Mouse (Mus musculus) hindbrain, embryonic 15.5 days (tissue): Measurements from ENCODE around the gene Nos1. TPM values are rescaled to one million over a fixed set of nuclear protein-coding genes. Genes with fewer than 3 reads are reported as not detected.

Experiments
- ATAC-seq: fragments of 200-750 bp; cut with Nextera tagmentation; 2 replicates; pipeline ENCODE4 v1.8.0; 2017; ENCODE audit warnings: low read depth, moderate number of reproducible peaks, moderate TSS enrichment; ENCODE audit not compliant: low FRiP score
- H3K27ac ChIP-seq: fragments of 300-500 bp; sonication (generic); replicated peaks from 2 replicates; pipeline ENCODE4 v1.5.1; 2015; ENCODE audit warnings: mild to moderate bottlenecking, inconsistent platforms
- H3K27me3 ChIP-seq: fragments of 300-500 bp; sonication (generic); 2 replicates; pipeline ENCODE4 v1.6.1; 2015; ENCODE audit warnings: control low read depth, inconsistent platforms
- H3K36me3 ChIP-seq: fragments of 300-500 bp; sonication (generic); 2 replicates; pipeline ENCODE4 v1.6.1; 2015; ENCODE audit warnings: control low read depth, inconsistent platforms
- H3K4me1 ChIP-seq: fragments of 300-500 bp; sonication (generic); replicated peaks from 2 replicates; pipeline ENCODE4 v1.6.1; 2015; ENCODE audit warnings: control low read depth, inconsistent platforms
- H3K4me2 ChIP-seq: fragments of 300-500 bp; sonication (generic); 2 replicates; pipeline ENCODE4 v1.6.1; 2015; ENCODE audit warnings: moderate library complexity, mild to moderate bottlenecking, inconsistent platforms
- H3K4me3 ChIP-seq: fragments of 300-500 bp; sonication (generic); 2 replicates; pipeline ENCODE4 v1.5.1; 2015; ENCODE audit warnings: mild to moderate bottlenecking, inconsistent platforms
- H3K9ac ChIP-seq: fragments of 300-500 bp; sonication (generic); 2 replicates; pipeline ENCODE4 v1.6.1; 2015; ENCODE audit warnings: inconsistent platforms
- H3K9me3 ChIP-seq: fragments of 300-500 bp; sonication (generic); 2 replicates; pipeline ENCODE4 v1.6.1; 2016; ENCODE audit warnings: control low read depth, inconsistent platforms
- WGBS: fragments of 180-500 bp; shearing (Covaris S2); methylation state at CpG from one replicate; pipeline ENCODE4 v1.1.7; 2015; 5-methylcytosine and 5-hydroxymethylcytosine counted together
- polyA plus RNA-seq: library from polyadenylated mRNA; unstranded; fragments of >200 nt; fragmentation: Nextera tagmentation; extraction: Ambion mirVana; gene quantifications from 2 replicates; pipeline ENCODE4 v1.2.1, GENCODE M21; 2015

The Nos1 gene
- polyA plus RNA-seq, 1 experiment from 2014 or later, result 2.6 TPM

- no peak for ATAC-seq
- H3K36me3 ChIP-seq, result peaks cover 77% of the 10 kb centered on the region
- H3K27ac ChIP-seq, result no peak overlapping the region
- no peak overlapping the region for H3K4me2 ChIP-seq
- no peak overlapping the region for H3K4me3 ChIP-seq
- 90% methylated on average over 8 of the region's 8 CpGs for WGBS
- no peaks in the 10 kb centered on the region for H3K9me3 ChIP-seq
- H3K9ac ChIP-seq, result no peak overlapping the region
- H3K27me3 ChIP-seq, result no peaks in the 10 kb centered on the region
- no peaks in the 10 kb centered on the region for H3K4me1 ChIP-seq
These were observed 214.6 kb downstream of the Nos1 start for GRCm38 (mm10) chr5:117995372-117995901.

- Histone ChIP-seq H3K27me3 (no peaks in the 10 kb centered on the region), H3K4me3 (no peak overlapping the region), H3K4me1 (no peaks in the 10 kb centered on the region), H3K27ac (no peak overlapping the region), H3K9me3 (no peaks in the 10 kb centered on the region), H3K9ac (no peak overlapping the region), H3K36me3 (peaks cover 77% of the 10 kb centered on the region), H3K4me2 (no peak overlapping the region)
- no peak for ATAC-seq
- 91% methylated on average over 6 of the region's 6 CpGs for WGBS
These were observed 215.1 kb downstream of the Nos1 start for GRCm38 (mm10) chr5:117995911-117996310.

GRCm38 (mm10) chr5:117996581-117996980 is 215.7 kb downstream of the Nos1 start:
- H3K4me3 ChIP-seq, result no peak overlapping the region
- no peak overlapping the region for H3K4me2 ChIP-seq
- H3K27ac ChIP-seq, result no peak overlapping the region
- no peaks in the 10 kb centered on the region for H3K27me3 ChIP-seq
- peaks cover 74% of the 10 kb centered on the region for H3K36me3 ChIP-seq
- H3K9ac ChIP-seq, result no peak overlapping the region
- no peak for ATAC-seq
- WGBS, result 91% methylated on average over 6 of the region's 6 CpGs
- no peaks in the 10 kb centered on the region for H3K9me3 ChIP-seq
- no peaks in the 10 kb centered on the region for H3K4me1 ChIP-seq

- H3K36me3 ChIP-seq, result peaks cover 71% of the 10 kb centered on the region
- no peak for ATAC-seq
- no peak overlapping the region for H3K27ac ChIP-seq
- no peak overlapping the region for H3K9ac ChIP-seq
- H3K9me3 ChIP-seq, result no peaks in the 10 kb centered on the region
- 61% methylated on average over 10 of the region's 10 CpGs for WGBS
- no peak overlapping the region for H3K4me3 ChIP-seq
- no peak overlapping the region for H3K4me2 ChIP-seq
- H3K4me1 ChIP-seq, result no peaks in the 10 kb centered on the region
- no peaks in the 10 kb centered on the region for H3K27me3 ChIP-seq
These were observed 216.7 kb downstream of the Nos1 start for GRCm38 (mm10) chr5:117997434-117997970.

- Histone ChIP-seq H3K27ac (no peak overlapping the region), H3K4me3 (no peak overlapping the region), H3K4me2 (no peak overlapping the region), H3K9me3 (no peaks in the 10 kb centered on the region), H3K27me3 (no peaks in the 10 kb centered on the region), H3K9ac (no peak overlapping the region), H3K4me1 (no peaks in the 10 kb centered on the region), H3K36me3 (peaks cover 75% of the 10 kb centered on the region)
- WGBS, result 69% methylated on average over 7 of the region's 7 CpGs
- no peak for ATAC-seq
These were observed 218.2 kb downstream of the Nos1 start for GRCm38 (mm10) chr5:117999061-117999460.

- ATAC-seq, result no peak
- H3K4me1 ChIP-seq, result no peaks in the 10 kb centered on the region
- no peaks in the 10 kb centered on the region for H3K27me3 ChIP-seq
- H3K36me3 ChIP-seq, result peaks cover 73% of the 10 kb centered on the region
- H3K27ac ChIP-seq, result no peak overlapping the region
- 84% methylated on average over 11 of the region's 11 CpGs for whole genome bisulfite sequencing
- no peaks in the 10 kb centered on the region for H3K9me3 ChIP-seq
- no peak overlapping the region for H3K4me2 ChIP-seq
- H3K4me3 ChIP-seq, result no peak overlapping the region
- H3K9ac ChIP-seq, result no peak overlapping the region
These were observed 218.8 kb downstream of the Nos1 start for GRCm38 (mm10) chr5:117999584-117999983.

- H3K4me3 ChIP-seq, result no peak overlapping the region
- H3K4me2 ChIP-seq, result no peak overlapping the region
- no peak overlapping the region for H3K27ac ChIP-seq
- H3K36me3 ChIP-seq, result peaks cover 67% of the 10 kb centered on the region
- H3K27me3 ChIP-seq, result no peaks in the 10 kb centered on the region
- no peaks in the 10 kb centered on the region for H3K4me1 ChIP-seq
- WGBS, result 35% methylated on average over 9 of the region's 9 CpGs
- H3K9ac ChIP-seq, result no peak overlapping the region
- no peaks in the 10 kb centered on the region for H3K9me3 ChIP-seq
- peak; percentile 14; the same call in 1 of the 2 replicates for ATAC-seq
These were observed 221.2 kb downstream of the Nos1 start for GRCm38 (mm10) chr5:118002059-118002458.

- no peak overlapping the region for H3K27ac ChIP-seq
- no peaks in the 10 kb centered on the region for H3K27me3 ChIP-seq
- H3K4me3 ChIP-seq, result no peak overlapping the region
- H3K9ac ChIP-seq, result no peak overlapping the region
- no peak overlapping the region for H3K4me2 ChIP-seq
- no peaks in the 10 kb centered on the region for H3K4me1 ChIP-seq
- 77% methylated on average over 8 of the region's 8 CpGs for WGBS
- H3K9me3 ChIP-seq, result no peaks in the 10 kb centered on the region
- ATAC-seq, result no peak
- H3K36me3 ChIP-seq, result peaks cover 65% of the 10 kb centered on the region
These were observed 223.8 kb downstream of the Nos1 start for GRCm38 (mm10) chr5:118004619-118005018.

- no peak overlapping the region for H3K9ac ChIP-seq
- H3K4me2 ChIP-seq, result no peak overlapping the region
- H3K27me3 ChIP-seq, result no peaks in the 10 kb centered on the region
- no peak overlapping the region for H3K4me3 ChIP-seq
- no peak overlapping the region for H3K27ac ChIP-seq
- WGBS, result 90% methylated on average over 1 of the region's 1 CpGs
- peaks cover 57% of the 10 kb centered on the region for H3K36me3 ChIP-seq
- ATAC-seq, result no peak
- H3K9me3 ChIP-seq, result no peaks in the 10 kb centered on the region
- H3K4me1 ChIP-seq, result no peaks in the 10 kb centered on the region; the same call in 1 of the 2 replicates
These were observed 224.9 kb downstream of the Nos1 start for GRCm38 (mm10) chr5:118005728-118006127.

- no peak overlapping the region for H3K9ac ChIP-seq
- no peaks in the 10 kb centered on the region for H3K27me3 ChIP-seq
- no peaks in the 10 kb centered on the region; the same call in 1 of the 2 replicates for H3K4me1 ChIP-seq
- H3K4me3 ChIP-seq, result no peak overlapping the region
- H3K36me3 ChIP-seq, result peaks cover 39% of the 10 kb centered on the region
- H3K27ac ChIP-seq, result no peak overlapping the region
- H3K4me2 ChIP-seq, result no peak overlapping the region
- H3K9me3 ChIP-seq, result no peaks in the 10 kb centered on the region
- WGBS, result 91% methylated on average over 13 of the region's 13 CpGs
- ATAC-seq, result no peak
These were observed 227.5 kb downstream of the Nos1 start for GRCm38 (mm10) chr5:118008344-118008743.

Other genes with a start within 250 kb of the Nos1 start
- gene Fbxo21, start 195.7 kb downstream of the Nos1 start, polyA plus RNA-seq, result 148 and 159 TPM in 2 replicates
- gene Tesc, start 246.7 kb downstream of the Nos1 start, polyA plus RNA-seq, result 2.9 and 3.5 TPM in 2 replicates